Mouse (Mus musculus) midbrain, embryonic 13.5 days (tissue): ENCODE measurements around the gene Gpd2. TPM values are rescaled to one million over a fixed set of nuclear protein-coding genes. Genes with fewer than 3 reads are reported as not detected.

ENCODE experiments used
- ATAC-seq: fragments of 200-750 bp; cut with Nextera tagmentation; 2 replicates; pipeline ENCODE4 v1.8.0; 2017; ENCODE audit warnings: mild to moderate bottlenecking, moderate TSS enrichment, moderate library complexity
- H3K27ac ChIP-seq: fragments of 300-500 bp; sonication (generic); 2 replicates; pipeline ENCODE4 v1.5.1; 2015; ENCODE audit warnings: inconsistent platforms, mild to moderate bottlenecking, moderate library complexity
- H3K27me3 ChIP-seq: fragments of 300-500 bp; sonication (generic); 2 replicates; pipeline ENCODE4 v1.6.1; 2015; ENCODE audit warnings: mild to moderate bottlenecking, inconsistent platforms
- H3K36me3 ChIP-seq: fragments of 300-500 bp; sonication (generic); 2 replicates; pipeline ENCODE4 v1.6.1; 2015; ENCODE audit warnings: mild to moderate bottlenecking, inconsistent platforms
- H3K4me1 ChIP-seq: fragments of 300-500 bp; sonication (generic); replicated peaks from 2 replicates; pipeline ENCODE4 v1.6.1; 2015; ENCODE audit warnings: inconsistent platforms
- H3K4me2 ChIP-seq: fragments of 300-500 bp; sonication (generic); replicated peaks from 2 replicates; pipeline ENCODE4 v1.6.1; 2015; ENCODE audit warnings: moderate library complexity, mild to moderate bottlenecking, inconsistent platforms
- H3K4me3 ChIP-seq: fragments of 300-500 bp; sonication (generic); replicated peaks from 2 replicates; pipeline ENCODE4 v1.5.1; 2015; ENCODE audit warnings: mild to moderate bottlenecking, inconsistent platforms
- H3K9ac ChIP-seq: fragments of 300-500 bp; sonication (generic); replicated peaks from 2 replicates; pipeline ENCODE4 v1.6.1; 2015; ENCODE audit warnings: mild to moderate bottlenecking, inconsistent platforms
- H3K9me3 ChIP-seq: fragments of 300-500 bp; sonication (generic); 2 replicates; pipeline ENCODE4 v1.6.1; 2016; ENCODE audit warnings: mild to moderate bottlenecking, inconsistent platforms
- WGBS: fragments of 180-500 bp; shearing (Covaris S2); methylation state at CpG from one replicate; pipeline ENCODE4 v1.1.7; 2015; 5-methylcytosine and 5-hydroxymethylcytosine counted together
- polyA plus RNA-seq: library from polyadenylated mRNA; unstranded; fragments of >200 nt; fragmentation: Nextera tagmentation; extraction: Ambion mirVana; gene quantifications from 2 replicates; pipeline ENCODE4 v1.2.1, GENCODE M21; 2015

Gene Gpd2
- polyA plus RNA-seq, 1 experiment from 2014 or later, result 12.0 TPM

GRCm38 (mm10) chr2:57411551-57411950 is 174.1 kb downstream of the Gpd2 start:
- WGBS, result 91% methylated on average over 2 of the region's 2 CpGs
- Histone ChIP-seq H3K27ac (no peak overlapping the region), H3K4me1 (no peaks in the 10 kb centered on the region), H3K36me3 (no peaks in the 10 kb centered on the region), H3K27me3 (no peaks in the 10 kb centered on the region), H3K9me3 (no peaks in the 10 kb centered on the region), H3K4me2 (no peak overlapping the region), H3K9ac (no peak overlapping the region), H3K4me3 (no peak overlapping the region)
- no peak for ATAC-seq

DNA sequence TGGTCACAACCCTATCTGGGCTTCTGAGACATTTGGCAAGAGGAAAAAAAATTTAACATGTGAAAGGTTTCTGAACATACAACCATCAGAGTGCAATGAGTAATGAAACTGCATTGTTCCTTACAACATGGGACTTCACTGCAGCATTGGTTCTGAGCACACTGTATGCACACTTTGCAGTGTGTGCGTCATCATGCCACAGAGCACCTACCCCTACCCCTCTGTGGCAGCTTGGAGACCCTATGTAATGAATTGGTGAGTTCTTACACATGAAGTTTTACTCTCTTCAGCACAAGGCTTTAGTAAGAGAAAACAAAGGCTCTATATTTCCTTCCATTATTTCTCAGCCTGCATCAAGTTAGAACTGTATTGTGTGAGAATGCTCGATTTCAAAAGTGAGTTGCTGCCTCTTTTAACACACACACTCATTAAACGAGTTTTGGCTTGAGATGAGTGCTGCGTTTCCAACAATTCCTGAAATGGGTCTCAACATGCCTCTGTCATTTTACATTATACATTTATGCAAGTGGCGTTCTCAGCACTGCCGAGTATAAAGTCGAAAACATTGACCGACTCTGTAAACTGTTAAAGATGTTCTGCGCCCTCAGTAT is 177.2 kb downstream of the Gpd2 start:
- ATAC-seq, result no peak

GRCm38 (mm10) chr2:57416711-57417110 is 179.3 kb downstream of the Gpd2 start:
- no peak overlapping the region for H3K4me2 ChIP-seq
- WGBS, result 30% methylated on average over 1 of the region's 1 CpGs

More for the DNA sequence above, 177.2 kb downstream of the Gpd2 start:
- no peak overlapping the region for H3K27ac ChIP-seq
- 87% methylated on average over 9 of the region's 9 CpGs for WGBS
- no peak overlapping the region for H3K4me3 ChIP-seq
- no peaks in the 10 kb centered on the region for H3K27me3 ChIP-seq
- H3K4me2 ChIP-seq, result no peak overlapping the region
- H3K9me3 ChIP-seq, result no peaks in the 10 kb centered on the region
- H3K4me1 ChIP-seq, result no peaks in the 10 kb centered on the region
- H3K36me3 ChIP-seq, result no peaks in the 10 kb centered on the region
- H3K9ac ChIP-seq, result no peak overlapping the region

More at GRCm38 (mm10) chr2:57416711-57417110, 179.3 kb downstream of the Gpd2 start:
- ATAC-seq, result no peak
- Histone ChIP-seq H3K27me3 (no peaks in the 10 kb centered on the region), H3K27ac (no peak overlapping the region), H3K9me3 (no peaks in the 10 kb centered on the region), H3K9ac (no peak overlapping the region), H3K4me1 (no peaks in the 10 kb centered on the region), H3K4me3 (no peak overlapping the region), H3K36me3 (no peaks in the 10 kb centered on the region)

Other genes starting within 250 kb of the Gpd2 start
- 39.8 and 49.1 TPM in 2 replicates for gene Nr4a2, start 113.6 kb upstream of the Gpd2 start, polyA plus RNA-seq